22 mouse cellular contexts compared by ENCODE assay signal in the genomic region with DNA sequence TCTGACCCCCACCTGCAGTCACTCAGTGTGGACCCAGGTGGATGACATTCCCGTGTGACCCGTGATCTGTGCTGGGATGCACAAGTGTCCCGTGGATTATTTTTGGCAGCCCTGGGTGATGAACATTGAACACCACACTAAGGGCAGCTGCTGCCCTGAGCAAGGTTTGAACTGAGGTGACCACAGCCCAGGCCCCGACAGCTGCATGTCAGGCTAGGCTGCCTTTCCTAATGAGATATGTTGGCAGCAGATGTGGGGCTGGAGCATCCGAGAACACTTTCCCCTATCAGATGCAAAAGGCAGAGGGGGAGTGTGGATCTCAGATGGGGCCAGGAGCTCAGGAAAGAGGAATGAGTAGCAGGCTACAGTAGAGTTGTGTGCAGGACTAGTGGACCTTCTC. TPM values are rescaled to one million over a fixed set of nuclear protein-coding genes. Genes with fewer than 3 reads are reported as not detected.
A peak's percentile ranks its signal among the peaks of the same experiment; 100 is the strongest.
DNase-seq lines count a peak whose midpoint lies in the region; ATAC-seq and TF ChIP-seq lines count a peak whose summit lies in the region.
"Had no signal": no experiment of that assay in that cellular context is flagged by ENCODE, and none has a peak within 500 bp of the region (broad histone marks: within the 10 kb centered on the region; RNA-seq: fewer than 3 reads in every experiment).

No protein-coding gene starts in this region.

- no peak for TF ChIP-seq CTCF in C2C12 (IDR thresholded peaks at IDR 0.05; ENCODE audit: control insufficient read depth, insufficient read depth, insufficient read length)

- peaks cover 11% of the 10 kb centered on the region; the same call in 1 of the 2 replicates for H3K4me1 ChIP-seq in embryonic facial prominence, embryonic 14.5 days (ENCODE audit: control insufficient read depth, insufficient read depth, low read length)
- peaks cover 25% of the 10 kb centered on the region for H3K4me1 ChIP-seq in embryonic facial prominence, embryonic 10.5 days
- peaks cover 17% of the 10 kb centered on the region for H3K4me1 ChIP-seq in limb, embryonic 15.5 days
- H3K4me1 ChIP-seq in limb, embryonic 10.5 days, result peaks cover 25% of the 10 kb centered on the region

- no peak for TF ChIP-seq POLR2A in myocyte (IDR thresholded peaks at IDR 0.05; ENCODE audit: insufficient read length, low read depth)

- peaks cover 34% of the 10 kb centered on the region for H3K36me3 ChIP-seq in embryonic facial prominence, embryonic 14.5 days (ENCODE audit: control insufficient read depth, insufficient read depth, low read length)
- H3K36me3 ChIP-seq in embryonic facial prominence, embryonic 10.5 days (replicated peaks), result peaks cover 52% of the 10 kb centered on the region
- H3K36me3 ChIP-seq in limb, embryonic 15.5 days, result peaks cover 44% of the 10 kb centered on the region
- H3K36me3 ChIP-seq in limb, embryonic 10.5 days, result peaks cover 43% of the 10 kb centered on the region
- H3K36me3 ChIP-seq in C2C12 (ENCODE audit: control insufficient read depth, insufficient read depth), result peaks cover 5% of the 10 kb centered on the region
- peaks cover 3% of the 10 kb centered on the region for H3K36me3 ChIP-seq in myocyte (ENCODE audit: control insufficient read depth, insufficient read depth)

- ATAC-seq in embryonic facial prominence, embryonic 14.5 days (ENCODE audit: low read depth), result no peak
- peak; percentile 19; the same call in 1 of the 2 replicates for ATAC-seq in limb, embryonic 15.5 days (ENCODE audit: insufficient number of reproducible peaks, low FRiP score, low TSS enrichment, low read depth)
- ATAC-seq in monocyte, adult 5-6 weeks (replicated peaks; ENCODE audit: insufficient number of reproducible peaks, low FRiP score, low TSS enrichment, poor library complexity, severe bottlenecking), result no peak
- ATAC-seq: activated CD4-positive, CD25-positive, alpha-beta regulatory T cell, adult 4 months; CD4-positive, CD25-positive, alpha-beta regulatory T cell, adult 4 months; Patski had no signal

- H3K9ac ChIP-seq in embryonic facial prominence, embryonic 14.5 days (ENCODE audit: low read depth, low read length), result no peak overlapping the region
- no peak overlapping the region for H3K9ac ChIP-seq in limb, embryonic 15.5 days

- no peak overlapping the region for H3K4me3 ChIP-seq in embryonic facial prominence, embryonic 14.5 days (ENCODE audit: low read depth, low read length)
- H3K4me3 ChIP-seq in embryonic facial prominence, embryonic 10.5 days, result no peak overlapping the region
- no peak overlapping the region for H3K4me3 ChIP-seq in limb, embryonic 15.5 days
- no peak overlapping the region for H3K4me3 ChIP-seq in limb, embryonic 10.5 days
- no peak overlapping the region for H3K4me3 ChIP-seq in C2C12 (ENCODE audit: insufficient read depth, poor library complexity, severe bottlenecking)
- H3K4me3 ChIP-seq in myocyte, result no peak overlapping the region

- 67% methylated on average over 5 of the region's 5 CpGs for WGBS in embryonic facial prominence, embryonic 14.5 days
- WGBS in embryonic facial prominence, embryonic 10.5 days, result 81% methylated on average over 5 of the region's 5 CpGs
- WGBS in limb, embryonic 15.5 days, result 73% methylated on average over 5 of the region's 5 CpGs
- WGBS in limb, embryonic 10.5 days, result 76% methylated on average over 5 of the region's 5 CpGs

- H3K9me3 ChIP-seq in embryonic facial prominence, embryonic 14.5 days (ENCODE audit: control insufficient read depth, low read length), result no peaks in the 10 kb centered on the region
- no peaks in the 10 kb centered on the region for H3K9me3 ChIP-seq in embryonic facial prominence, embryonic 10.5 days
- H3K9me3 ChIP-seq in limb, embryonic 15.5 days, result no peaks in the 10 kb centered on the region
- H3K9me3 ChIP-seq in limb, embryonic 10.5 days (replicated peaks), result no peaks in the 10 kb centered on the region
- H3K9me3 ChIP-seq: G1E had no signal

- no peak overlapping the region for H3K4me2 ChIP-seq in embryonic facial prominence, embryonic 14.5 days (ENCODE audit: low read depth, low read length)
- H3K4me2 ChIP-seq in limb, embryonic 15.5 days, result no peak overlapping the region
- no peak overlapping the region for H3K4me2 ChIP-seq in myocyte (ENCODE audit: low read depth)

- H3ac ChIP-seq in C2C12 (ENCODE audit: control insufficient read depth, insufficient read length, low read depth) (no peak overlapping the region), myocyte (ENCODE audit: control insufficient read depth, insufficient read length) (no peak overlapping the region)

- H3K27ac ChIP-seq in embryonic facial prominence, embryonic 14.5 days (replicated peaks; ENCODE audit: low read depth, low read length), result no peak overlapping the region
- no peak overlapping the region for H3K27ac ChIP-seq in embryonic facial prominence, embryonic 10.5 days (replicated peaks)
- H3K27ac ChIP-seq in limb, embryonic 15.5 days, result no peak overlapping the region
- H3K27ac ChIP-seq in limb, embryonic 10.5 days, result no peak overlapping the region

- H3K79me2 ChIP-seq in C2C12 (ENCODE audit: control insufficient read depth, insufficient read depth), result no peaks in the 10 kb centered on the region
- no peaks in the 10 kb centered on the region for H3K79me2 ChIP-seq in myocyte (ENCODE audit: control insufficient read depth, insufficient read depth)

- H3K79me3 ChIP-seq in C2C12 (ENCODE audit: low read depth), result no peaks in the 10 kb centered on the region

- H3K27me3 ChIP-seq in embryonic facial prominence, embryonic 14.5 days (replicated peaks; ENCODE audit: control insufficient read depth, insufficient read depth, low read length), result peaks cover 13% of the 10 kb centered on the region
- peaks cover 36% of the 10 kb centered on the region for H3K27me3 ChIP-seq in embryonic facial prominence, embryonic 10.5 days (replicated peaks; ENCODE audit: low read depth, poor library complexity, severe bottlenecking)
- peaks cover 32% of the 10 kb centered on the region for H3K27me3 ChIP-seq in limb, embryonic 15.5 days
- peaks cover 37% of the 10 kb centered on the region for H3K27me3 ChIP-seq in limb, embryonic 10.5 days (ENCODE audit: low read depth, poor library complexity, severe bottlenecking)
- H3K27me3 ChIP-seq in C2C12 (ENCODE audit: control insufficient read depth, insufficient read depth, insufficient read length) (no peaks in the 10 kb centered on the region), myocyte (ENCODE audit: control insufficient read depth, insufficient read depth, insufficient read length) (no peaks in the 10 kb centered on the region)
- H3K27me3 ChIP-seq: Patski had no signal

- peak; percentile 24 for DNase-seq in embryonic facial prominence, embryonic 14.5 days (ENCODE audit: low spot score)
- DNase-seq in embryonic facial prominence, embryonic 10.5 days (ENCODE audit: low spot score), result no peak
- no peak for DNase-seq in limb, embryonic 10.5 days (ENCODE audit: low spot score)
- DNase-seq in lung, adult 18-20 months, result no peak
- DNase-seq: adrenal gland, adult 2 months; adrenal gland, adult 8-10 months; adrenal gland, postnatal 10 days; adrenal gland, postnatal 14 days; adrenal gland, postnatal 25 days; adrenal gland, postnatal 36 days; B cell, adult 2 months; cerebellum, adult 11 months; cerebellum, adult 11-12 months; cerebellum, adult 18-20 months had no signal

TF ChIP-seq in C2C12, 6 proteins besides CTCF, POLR2A, EP300 and RAD21:
- TF ChIP-seq MYOG (IDR thresholded peaks at IDR 0.05; ENCODE audit: control insufficient read depth, extremely low read depth, insufficient read length), result no peak
- no peak for TF ChIP-seq FOSL1 (IDR thresholded peaks at IDR 0.05; ENCODE audit: insufficient read depth, low read length, poor library complexity, severe bottlenecking)
- TF ChIP-seq USF1 (IDR thresholded peaks at IDR 0.05; ENCODE audit: low read depth), result no peak
- TF ChIP-seq CEBPB (IDR thresholded peaks at IDR 0.05; ENCODE audit: low read depth), result no peak
- TF ChIP-seq MYOD1 (IDR thresholded peaks at IDR 0.05; ENCODE audit: control insufficient read depth, insufficient read length, low read depth), result peak; percentile 52

TF ChIP-seq in myocyte, 11 proteins besides CTCF, POLR2A, EP300 and RAD21 (continues in another document):
- TF ChIP-seq REST (IDR thresholded peaks at IDR 0.05; ENCODE audit: insufficient read depth, insufficient read length) (no peak), SRF (IDR thresholded peaks at IDR 0.05; ENCODE audit: control insufficient read depth, insufficient read length, low read depth) (no peak), MAX (IDR thresholded peaks at IDR 0.05; ENCODE audit: low read depth) (no peak), E2F4 (IDR thresholded peaks at IDR 0.05; ENCODE audit: insufficient read depth) (no peak), TCF3 (IDR thresholded peaks at IDR 0.05; ENCODE audit: insufficient read length, low read depth) (peak; percentile 86)

RNA-seq across cellular contexts. Expression of a gene that starts 4.4 kb away (rescaled TPM):
- polyA plus RNA-seq in embryonic facial prominence, embryonic 14.5 days (2014; fragmentation: Nextera tagmentation; extraction: Ambion mirVana), result 13.5 and 14.4 TPM in 2 replicates
- 11.3 and 12.1 TPM in 2 replicates for polyA plus RNA-seq in embryonic facial prominence, embryonic 10.5 days (2016; fragmentation: Nextera tagmentation; extraction: Ambion mirVana)
- 5.9 and 6.6 TPM in 2 replicates for polyA plus RNA-seq in limb, embryonic 15.5 days (2015; fragmentation: Nextera tagmentation; extraction: Ambion mirVana)
- polyA plus RNA-seq in limb, embryonic 10.5 days (2016; fragmentation: Nextera tagmentation; extraction: Ambion mirVana), result 6.1 and 7.4 TPM in 2 replicates
- polyA plus RNA-seq in C2C12 (2012; fragmentation: generic; extraction: Trizol) (1.5 TPM), myocyte (2012; fragmentation: generic; extraction: Trizol) (14.2 TPM)
- total RNA-seq in monocyte, adult 5-6 weeks (2017), result 0.64 TPM in 1 of 3 replicates, not detected in the others
- polyA plus RNA-seq: G1E had no signal

RNA-seq across cellular contexts. Expression of a gene that starts 7.8 kb away (rescaled TPM):
- polyA plus RNA-seq in embryonic facial prominence, embryonic 14.5 days (2014; fragmentation: Nextera tagmentation; extraction: Ambion mirVana), result 27.1 and 30.7 TPM in 2 replicates
- polyA plus RNA-seq in embryonic facial prominence, embryonic 10.5 days (2016; fragmentation: Nextera tagmentation; extraction: Ambion mirVana), result 42.3 and 43.7 TPM in 2 replicates
- 29.6 and 30.2 TPM in 2 replicates for polyA plus RNA-seq in limb, embryonic 15.5 days (2015; fragmentation: Nextera tagmentation; extraction: Ambion mirVana)
- polyA plus RNA-seq in limb, embryonic 10.5 days (2016; fragmentation: Nextera tagmentation; extraction: Ambion mirVana), result 41.1 TPM in 2 replicates
- 29.8 TPM for polyA plus RNA-seq in C2C12 (2012; fragmentation: generic; extraction: Trizol)
- polyA plus RNA-seq in myocyte (2012; fragmentation: generic; extraction: Trizol), result 25.6 TPM
- 4.2 to 6.7 TPM (median 5.1 TPM) in 3 replicates for total RNA-seq in monocyte, adult 5-6 weeks (2017)

RNA-seq across cellular contexts. Expression of a gene that starts 33.1 kb away (rescaled TPM):
- polyA plus RNA-seq in embryonic facial prominence, embryonic 14.5 days (2014; fragmentation: Nextera tagmentation; extraction: Ambion mirVana), result 33.5 and 33.6 TPM in 2 replicates
- polyA plus RNA-seq in embryonic facial prominence, embryonic 10.5 days (2016; fragmentation: Nextera tagmentation; extraction: Ambion mirVana), result 68.1 and 69.2 TPM in 2 replicates
- polyA plus RNA-seq in limb, embryonic 15.5 days (2015; fragmentation: Nextera tagmentation; extraction: Ambion mirVana), result 43.0 and 46.0 TPM in 2 replicates
- polyA plus RNA-seq in limb, embryonic 10.5 days (2016; fragmentation: Nextera tagmentation; extraction: Ambion mirVana), result 57.2 and 65.0 TPM in 2 replicates
- 35.9 TPM for polyA plus RNA-seq in C2C12 (2012; fragmentation: generic; extraction: Trizol)
- polyA plus RNA-seq in myocyte (2012; fragmentation: generic; extraction: Trizol), result 35.0 TPM
- total RNA-seq in monocyte, adult 5-6 weeks (2017), result 11.3 to 24.6 TPM (median 14.3 TPM) in 3 replicates
